Mouse (Mus musculus): Measurements from ENCODE around the gene Cald1. TPM values are rescaled to one million over a fixed set of nuclear protein-coding genes. Genes with fewer than 3 reads are reported as not detected.

Cald1 gene
- polyA plus RNA-seq, 1 experiment from 2014 or later, result 336 TPM

GRCm38 (mm10) chr6:34750487-34751120, 152.3 kb downstream of the Cald1 start:
- no peaks in the 10 kb centered on the region for H3K36me3 ChIP-seq (ENCODE audit: control insufficient read depth, insufficient read depth, low read length)
- no peak overlapping the region for H3K27ac ChIP-seq (ENCODE audit: low read length)
- no peak overlapping the region for H3K4me2 ChIP-seq (ENCODE audit: low read depth, low read length)
- H3K9me3 ChIP-seq (ENCODE audit: control insufficient read depth, low read length), result no peaks in the 10 kb centered on the region
- no peak overlapping the region for H3K4me3 ChIP-seq (ENCODE audit: low read length)
- H3K9ac ChIP-seq (ENCODE audit: low read depth, low read length), result no peak overlapping the region
- no peak for ATAC-seq
- no peaks in the 10 kb centered on the region; the same call in 1 of the 2 replicates for H3K4me1 ChIP-seq (ENCODE audit: control insufficient read depth, insufficient read depth, low read length)
- H3K27me3 ChIP-seq (replicated peaks; ENCODE audit: control insufficient read depth, insufficient read depth, low read length), result no peaks in the 10 kb centered on the region
- 69% methylated on average over 7 of the region's 7 CpGs for WGBS

GRCm38 (mm10) chr6:34751625-34752024, 153.3 kb downstream of the Cald1 start:
- no peaks in the 10 kb centered on the region; the same call in 1 of the 2 replicates for H3K4me1 ChIP-seq (ENCODE audit: control insufficient read depth, insufficient read depth, low read length)
- H3K27me3 ChIP-seq (replicated peaks; ENCODE audit: control insufficient read depth, insufficient read depth, low read length), result no peaks in the 10 kb centered on the region
- no peak overlapping the region for H3K9ac ChIP-seq (ENCODE audit: low read depth, low read length)
- ATAC-seq, result no peak
- no peak overlapping the region for H3K4me3 ChIP-seq (ENCODE audit: low read length)
- H3K9me3 ChIP-seq (ENCODE audit: control insufficient read depth, low read length), result no peaks in the 10 kb centered on the region
- no peak overlapping the region for H3K27ac ChIP-seq (ENCODE audit: low read length)
- H3K36me3 ChIP-seq (ENCODE audit: control insufficient read depth, insufficient read depth, low read length), result no peaks in the 10 kb centered on the region; the same call in 1 of the 2 replicates
- no peak overlapping the region for H3K4me2 ChIP-seq (ENCODE audit: low read depth, low read length)

GRCm38 (mm10) chr6:34754448-34754847, 156.1 kb downstream of the Cald1 start:
- Histone ChIP-seq H3K9me3 (ENCODE audit: control insufficient read depth, low read length) (no peaks in the 10 kb centered on the region), H3K27me3 (replicated peaks; ENCODE audit: control insufficient read depth, insufficient read depth, low read length) (no peaks in the 10 kb centered on the region), H3K27ac (ENCODE audit: low read length) (no peak overlapping the region), H3K4me1 (ENCODE audit: control insufficient read depth, insufficient read depth, low read length) (no peaks in the 10 kb centered on the region; the same call in 1 of the 2 replicates), H3K4me3 (ENCODE audit: low read length) (no peak overlapping the region), H3K9ac (ENCODE audit: low read depth, low read length) (no peak overlapping the region), H3K36me3 (ENCODE audit: control insufficient read depth, insufficient read depth, low read length) (peaks cover 4% of the 10 kb centered on the region; the same call in 1 of the 2 replicates), H3K4me2 (ENCODE audit: low read depth, low read length) (no peak overlapping the region)
- WGBS, result 19% methylated on average over 5 of the region's 5 CpGs
- peak; percentile 89 for ATAC-seq

GRCm38 (mm10) chr6:34758340-34758739, 160.0 kb downstream of the Cald1 start:
- Histone ChIP-seq H3K4me2 (ENCODE audit: low read depth, low read length) (no peak overlapping the region), H3K4me3 (ENCODE audit: low read length) (no peak overlapping the region), H3K4me1 (ENCODE audit: control insufficient read depth, insufficient read depth, low read length) (no peaks in the 10 kb centered on the region), H3K9ac (ENCODE audit: low read depth, low read length) (no peak overlapping the region), H3K27ac (ENCODE audit: low read length) (no peak overlapping the region), H3K9me3 (ENCODE audit: control insufficient read depth, low read length) (no peaks in the 10 kb centered on the region), H3K36me3 (ENCODE audit: control insufficient read depth, insufficient read depth, low read length) (peaks cover 4% of the 10 kb centered on the region; the same call in 1 of the 2 replicates), H3K27me3 (replicated peaks; ENCODE audit: control insufficient read depth, insufficient read depth, low read length) (no peaks in the 10 kb centered on the region)
- no peak for ATAC-seq
- WGBS, result 76% methylated on average over 2 of the region's 2 CpGs

- ATAC-seq, result no peak
- no peak overlapping the region for H3K9ac ChIP-seq (ENCODE audit: low read depth, low read length)
- 34% methylated on average over 4 of the region's 4 CpGs for WGBS
- H3K27ac ChIP-seq (ENCODE audit: low read length), result no peak overlapping the region
- no peaks in the 10 kb centered on the region for H3K4me1 ChIP-seq (ENCODE audit: control insufficient read depth, insufficient read depth, low read length)
- peaks cover 4% of the 10 kb centered on the region; the same call in 1 of the 2 replicates for H3K36me3 ChIP-seq (ENCODE audit: control insufficient read depth, insufficient read depth, low read length)
- H3K4me2 ChIP-seq (ENCODE audit: low read depth, low read length), result no peak overlapping the region
- no peak overlapping the region for H3K4me3 ChIP-seq (ENCODE audit: low read length)
- H3K9me3 ChIP-seq (ENCODE audit: control insufficient read depth, low read length), result no peaks in the 10 kb centered on the region
- no peaks in the 10 kb centered on the region for H3K27me3 ChIP-seq (replicated peaks; ENCODE audit: control insufficient read depth, insufficient read depth, low read length)
These were observed 161.7 kb downstream of the Cald1 start for GRCm38 (mm10) chr6:34760023-34760422.

DNA sequence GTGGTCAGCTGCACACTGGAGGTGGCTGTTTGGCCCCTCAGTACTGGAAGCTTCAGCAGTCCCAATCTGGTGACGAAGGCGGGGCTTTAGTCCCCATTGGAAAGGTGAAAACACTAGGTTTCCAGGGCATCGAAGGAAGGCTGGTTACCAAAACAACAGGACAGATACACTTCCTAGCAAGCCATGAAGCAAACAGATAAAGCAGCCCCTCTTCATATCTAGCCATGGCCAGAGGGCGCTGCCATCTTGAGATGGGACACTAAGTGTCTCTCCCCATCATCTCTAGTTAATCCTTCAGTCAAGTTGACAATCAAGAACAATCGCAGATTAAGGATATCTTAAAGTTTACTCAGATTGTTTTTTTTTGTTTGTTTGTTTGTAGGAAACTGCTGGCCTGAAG, 167.4 kb downstream of the Cald1 start:
- H3K36me3 ChIP-seq (ENCODE audit: control insufficient read depth, insufficient read depth, low read length), result no peaks in the 10 kb centered on the region
- no peaks in the 10 kb centered on the region for H3K4me1 ChIP-seq (ENCODE audit: control insufficient read depth, insufficient read depth, low read length)
- no peak for ATAC-seq
- 91% methylated on average over 5 of the region's 5 CpGs for WGBS
- H3K9ac ChIP-seq (ENCODE audit: low read depth, low read length), result no peak overlapping the region
- H3K4me3 ChIP-seq (ENCODE audit: low read length), result no peak overlapping the region
- H3K27ac ChIP-seq (ENCODE audit: low read length), result no peak overlapping the region
- no peak overlapping the region for H3K4me2 ChIP-seq (ENCODE audit: low read depth, low read length)
- no peaks in the 10 kb centered on the region for H3K27me3 ChIP-seq (replicated peaks; ENCODE audit: control insufficient read depth, insufficient read depth, low read length)
- no peaks in the 10 kb centered on the region for H3K9me3 ChIP-seq (ENCODE audit: control insufficient read depth, low read length)

- Histone ChIP-seq H3K36me3 (ENCODE audit: control insufficient read depth, insufficient read depth, low read length) (no peaks in the 10 kb centered on the region), H3K4me2 (ENCODE audit: low read depth, low read length) (no peak overlapping the region), H3K9ac (ENCODE audit: low read depth, low read length) (no peak overlapping the region), H3K9me3 (ENCODE audit: control insufficient read depth, low read length) (no peaks in the 10 kb centered on the region), H3K27ac (ENCODE audit: low read length) (no peak overlapping the region), H3K4me3 (ENCODE audit: low read length) (no peak overlapping the region), H3K4me1 (ENCODE audit: control insufficient read depth, insufficient read depth, low read length) (no peaks in the 10 kb centered on the region), H3K27me3 (replicated peaks; ENCODE audit: control insufficient read depth, insufficient read depth, low read length) (no peaks in the 10 kb centered on the region)
- WGBS, result 78% methylated on average over 2 of the region's 2 CpGs
- no peak for ATAC-seq
These were observed 171.7 kb downstream of the Cald1 start for GRCm38 (mm10) chr6:34769984-34770383.

- Histone ChIP-seq H3K9me3 (ENCODE audit: control insufficient read depth, low read length) (no peaks in the 10 kb centered on the region), H3K4me2 (ENCODE audit: low read depth, low read length) (no peak overlapping the region), H3K36me3 (ENCODE audit: control insufficient read depth, insufficient read depth, low read length) (no peaks in the 10 kb centered on the region), H3K27ac (ENCODE audit: low read length) (no peak overlapping the region), H3K27me3 (replicated peaks; ENCODE audit: control insufficient read depth, insufficient read depth, low read length) (no peaks in the 10 kb centered on the region), H3K9ac (ENCODE audit: low read depth, low read length) (no peak overlapping the region), H3K4me3 (ENCODE audit: low read length) (no peak overlapping the region), H3K4me1 (ENCODE audit: control insufficient read depth, insufficient read depth, low read length) (no peaks in the 10 kb centered on the region)
- ATAC-seq, result no peak
- WGBS, result 83% methylated on average over 6 of the region's 6 CpGs
These were observed 172.2 kb downstream of the Cald1 start for GRCm38 (mm10) chr6:34770491-34770890.

GRCm38 (mm10) chr6:34776396-34776795, 178.1 kb downstream of the Cald1 start:
- H3K4me3 ChIP-seq (ENCODE audit: low read length), result no peak overlapping the region
- H3K4me2 ChIP-seq (ENCODE audit: low read depth, low read length), result no peak overlapping the region
- ATAC-seq, result no peak

GRCm38 (mm10) chr6:34777094-34777493, 178.8 kb downstream of the Cald1 start:
- no peaks in the 10 kb centered on the region for H3K27me3 ChIP-seq (replicated peaks; ENCODE audit: control insufficient read depth, insufficient read depth, low read length)
- 81% methylated on average over 2 of the region's 2 CpGs for WGBS

More at GRCm38 (mm10) chr6:34776396-34776795, 178.1 kb downstream of the Cald1 start:
- no peaks in the 10 kb centered on the region for H3K36me3 ChIP-seq (ENCODE audit: control insufficient read depth, insufficient read depth, low read length)
- no peaks in the 10 kb centered on the region for H3K4me1 ChIP-seq (ENCODE audit: control insufficient read depth, insufficient read depth, low read length)
- no peak overlapping the region for H3K27ac ChIP-seq (ENCODE audit: low read length)
- no peak overlapping the region for H3K9ac ChIP-seq (ENCODE audit: low read depth, low read length)
- no peaks in the 10 kb centered on the region for H3K9me3 ChIP-seq (ENCODE audit: control insufficient read depth, low read length)
- H3K27me3 ChIP-seq (replicated peaks; ENCODE audit: control insufficient read depth, insufficient read depth, low read length), result no peaks in the 10 kb centered on the region

More at GRCm38 (mm10) chr6:34777094-34777493, 178.8 kb downstream of the Cald1 start:
- H3K4me1 ChIP-seq (ENCODE audit: control insufficient read depth, insufficient read depth, low read length), result no peaks in the 10 kb centered on the region
- no peak overlapping the region for H3K27ac ChIP-seq (ENCODE audit: low read length)
- H3K4me2 ChIP-seq (ENCODE audit: low read depth, low read length), result no peak overlapping the region
- no peaks in the 10 kb centered on the region for H3K36me3 ChIP-seq (ENCODE audit: control insufficient read depth, insufficient read depth, low read length)
- no peaks in the 10 kb centered on the region for H3K9me3 ChIP-seq (ENCODE audit: control insufficient read depth, low read length)
- ATAC-seq, result no peak
- no peak overlapping the region for H3K4me3 ChIP-seq (ENCODE audit: low read length)
- no peak overlapping the region for H3K9ac ChIP-seq (ENCODE audit: low read depth, low read length)

Measured in intestine, embryonic 16.5 days (tissue).